Mouse (Mus musculus) small intestine, adult 2 months (tissue): Measurements from ENCODE around the gene Hist1h2bf. TPM values are rescaled to one million over a fixed set of nuclear protein-coding genes. Genes with fewer than 3 reads are reported as not detected.
A peak's percentile ranks its signal among the peaks of the same experiment; 100 is the strongest.
"Not testable (repeated sequence)": the region's sequence is repeated elsewhere in the genome, so short reads cannot be mapped to it uniquely, and the experiment has no call there.

Experiments
- H3K27ac ChIP-seq: fragments of 200-500 bp; 2 replicates; pipeline ENCODE4 v1.5.1; 2012; ENCODE audit warnings: low read depth, low read length, control low read depth, inconsistent platforms; ENCODE audit not compliant: insufficient read depth
- H3K27me3 ChIP-seq: fragments of 200-500 bp; 2 replicates; pipeline ENCODE4 v1.6.1; 2012; ENCODE audit warnings: mild to moderate bottlenecking, moderate library complexity, low read length, inconsistent platforms; ENCODE audit not compliant: control insufficient read depth, insufficient read depth
- H3K36me3 ChIP-seq: fragments of 200-500 bp; 2 replicates; pipeline ENCODE4 v1.6.1; 2012; ENCODE audit warnings: mild to moderate bottlenecking, low read length, control low read depth, inconsistent platforms; ENCODE audit not compliant: control insufficient read depth, insufficient read depth
- H3K4me1 ChIP-seq: fragments of 200-500 bp; 2 replicates; pipeline ENCODE4 v1.6.1; 2012; ENCODE audit warnings: low read length, inconsistent platforms, mixed read lengths; ENCODE audit not compliant: control insufficient read depth, insufficient read depth, insufficient read length
- H3K4me3 ChIP-seq: fragments of 200-500 bp; 2 replicates; pipeline ENCODE4 v1.5.1; 2012; ENCODE audit warnings: low read depth, mild to moderate bottlenecking, control low read depth, inconsistent platforms, low read length, moderate library complexity
- CTCF ChIP-seq: fragments of 200-500 bp; IDR thresholded peaks from 2 replicates; pipeline ENCODE4 v1.5.1; 2012; ENCODE audit warnings: low read depth, mild to moderate bottlenecking, control low read depth, inconsistent platforms, low read length, moderate library complexity, mixed read lengths; ENCODE audit not compliant: insufficient replicate concordance, insufficient read length; ENCODE audit errors: extremely low read depth
- POLR2A ChIP-seq: fragments of 200-500 bp; IDR thresholded peaks from 2 replicates; pipeline ENCODE4 v1.6.1; 2012; ENCODE audit warnings: low read depth, mild to moderate bottlenecking, control low read depth, inconsistent platforms, low read length, moderate library complexity
- WGBS: fragments of 180-500 bp; shearing (Covaris S2); methylation state at CpG from one replicate; pipeline ENCODE4 v1.1.7; 2018; 5-methylcytosine and 5-hydroxymethylcytosine counted together
- polyA plus RNA-seq: library from polyadenylated mRNA; depleted of rRNA; stranded (reverse); fragments of >200 nt; gene quantifications from 2 replicates; pipeline ENCODE4 v1.2.3, GENCODE M21; 2012

The Hist1h2bf gene
- polyA plus RNA-seq, 1 experiment, result 24.6 TPM

- Histone ChIP-seq H3K36me3 (no peaks in the 10 kb centered on the region), H3K27ac (peak within 1 kb of the TSS; percentile 92), H3K4me3 (peak within 1 kb of the TSS; percentile 95), H3K27me3 (no peaks in the 10 kb centered on the region), H3K4me1 (peaks cover 2% of the 10 kb centered on the region; the same call in 1 of the 2 replicates)
- under 1% methylated on average over 30 of the region's 45 CpGs for WGBS
- TF ChIP-seq POLR2A (peak; percentile 90), CTCF (no peak)
Measured at GRCm38 (mm10) chr13:23543965-23544786, 29.8 kb downstream of the Hist1h2bf start, which contains the start of gene Hist1h3f. Gene Hist1h3f (plus strand): TSS chr13:23544052.

- not testable (repeated sequence) for H3K27me3 ChIP-seq, H3K36me3 ChIP-seq, H3K4me1 ChIP-seq
- WGBS, result under 1% methylated on average over 36 of the region's 42 CpGs
- Histone ChIP-seq H3K4me3 (peak within 1 kb of the TSS; percentile 92), H3K27ac (peak within 1 kb of the TSS; percentile 92)
- TF ChIP-seq POLR2A, result peak; percentile 53; the same call in 1 of the 2 replicates
Measured at GRCm38 (mm10) chr13:23542999-23543607, 30.9 kb downstream of the Hist1h2bf start, which contains the start of gene Hist1h2bh. Gene Hist1h2bh (minus strand): TSS chr13:23543392.

- WGBS, result 14% methylated on average over 3 of the region's 3 CpGs
- Histone ChIP-seq H3K4me3 (peak overlapping the region; percentile 92), H3K27ac (peak overlapping the region; percentile 92)
- not testable (repeated sequence) for H3K36me3 ChIP-seq, H3K27me3 ChIP-seq, H3K4me1 ChIP-seq
Measured at GRCm38 (mm10) chr13:23542225-23542980, 31.6 kb downstream of the Hist1h2bf start.

- no peak for TF ChIP-seq CTCF
- TF ChIP-seq POLR2A, result no peak
- Histone ChIP-seq H3K27ac (no peak overlapping the region), H3K4me1 (peaks cover 3% of the 10 kb centered on the region; the same call in 1 of the 2 replicates), H3K27me3 (no peaks in the 10 kb centered on the region), H3K36me3 (no peaks in the 10 kb centered on the region), H3K4me3 (no peak overlapping the region)
- WGBS, result 83% methylated on average over 3 of the region's 3 CpGs
Measured at GRCm38 (mm10) chr13:23541497-23541896, 32.5 kb downstream of the Hist1h2bf start.

- H3K4me3 ChIP-seq, H3K36me3 ChIP-seq, H3K27ac ChIP-seq, H3K27me3 ChIP-seq, H3K4me1 ChIP-seq: not testable (repeated sequence)
- whole genome bisulfite sequencing, result 76% methylated on average over 1 of the region's 1 CpGs
Measured at GRCm38 (mm10) chr13:23539821-23540220, 34.2 kb downstream of the Hist1h2bf start.

GRCm38 (mm10) chr13:23538249-23538648 is 35.7 kb downstream of the Hist1h2bf start:
- Histone ChIP-seq H3K36me3 (no peaks in the 10 kb centered on the region), H3K27ac (no peak overlapping the region), H3K4me3 (no peak overlapping the region), H3K4me1 (peaks cover 7% of the 10 kb centered on the region; the same call in 1 of the 2 replicates), H3K27me3 (no peaks in the 10 kb centered on the region)
- no peak for TF ChIP-seq POLR2A
- no peak for TF ChIP-seq CTCF
- WGBS, result 84% methylated on average over 5 of the region's 5 CpGs
